Mouse (Mus musculus): ENCODE measurements around the gene Gimap8. TPM values are rescaled to one million over a fixed set of nuclear protein-coding genes. Genes with fewer than 3 reads are reported as not detected.
"Not testable (repeated sequence)": the region's sequence is repeated elsewhere in the genome, so short reads cannot be mapped to it uniquely, and the experiment has no call there.

The Gimap8 gene
- polyA plus RNA-seq, 1 experiment from 2014 or later, result 1.1 TPM

DNA sequence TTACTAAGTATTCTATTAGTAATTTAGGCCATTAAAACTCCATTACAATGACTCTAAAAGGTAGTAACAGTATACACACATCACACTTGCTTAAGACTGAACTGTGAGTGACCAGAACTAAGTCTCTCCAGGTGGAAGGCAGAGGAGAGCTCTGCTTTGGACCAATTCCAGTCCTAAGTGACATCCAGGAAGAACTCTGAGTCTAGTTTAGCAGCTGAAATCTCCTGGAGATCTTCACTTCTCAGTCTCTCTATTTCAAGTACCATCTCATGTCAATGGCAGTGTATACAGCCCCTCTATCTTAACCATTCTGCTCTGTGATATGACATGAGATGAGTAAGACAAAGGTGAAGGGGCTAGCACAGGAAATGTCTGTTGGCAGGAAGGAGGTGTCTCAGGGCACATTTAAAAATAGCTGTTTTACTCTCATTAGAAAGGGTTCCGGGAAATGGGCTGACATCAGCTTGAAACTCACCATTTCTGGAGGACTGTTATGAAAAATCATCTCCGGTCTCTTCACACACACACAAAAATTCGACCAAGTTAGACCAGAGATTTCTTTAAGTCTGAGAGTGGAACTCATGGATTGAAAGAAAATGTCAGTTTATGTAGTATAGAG, 34.5 kb downstream of the Gimap8 start:
- no peak for ATAC-seq (ENCODE audit: extremely low read depth, insufficient number of reproducible peaks, low FRiP score, low TSS enrichment)
- H3K4me3 ChIP-seq, result no peak overlapping the region
- no peak overlapping the region for H3K9ac ChIP-seq
- WGBS, result 55% methylated on average over 3 of the region's 3 CpGs
- no peak overlapping the region for H3K27ac ChIP-seq (replicated peaks)
- H3K36me3 ChIP-seq, result no peaks in the 10 kb centered on the region; the same call in 1 of the 2 replicates
- H3K4me1 ChIP-seq, result 0 out of 2 replicates have a peak, but pooled peaks cover 2% of the 10 kb centered on the region
- no peaks in the 10 kb centered on the region for H3K9me3 ChIP-seq
- H3K27me3 ChIP-seq (replicated peaks), result no peaks in the 10 kb centered on the region
- H3K4me2 ChIP-seq, result no peak overlapping the region

DNA sequence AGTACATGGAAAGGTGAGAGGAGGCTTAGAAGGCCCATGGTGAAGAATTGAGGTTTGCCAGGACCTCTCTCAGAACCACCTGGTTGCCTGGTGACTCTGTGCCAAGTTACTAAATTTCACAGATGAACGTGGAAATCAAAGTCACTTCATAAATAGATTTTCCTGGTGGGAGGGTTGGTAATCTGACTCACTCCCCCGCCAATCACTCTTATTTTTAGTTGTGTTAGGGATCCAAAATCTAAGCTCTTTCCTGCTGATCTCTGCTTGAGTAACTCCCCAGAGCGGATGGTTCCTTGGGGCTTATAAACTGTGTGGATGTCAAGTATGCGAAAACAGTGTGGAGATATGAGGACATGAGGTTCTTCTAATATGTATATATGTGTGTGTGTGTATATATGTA, 35.2 kb downstream of the Gimap8 start:
- H3K27me3 ChIP-seq (replicated peaks), result no peaks in the 10 kb centered on the region
- H3K36me3 ChIP-seq, result no peaks in the 10 kb centered on the region; the same call in 1 of the 2 replicates
- no peak overlapping the region for H3K9ac ChIP-seq
- H3K4me1 ChIP-seq, result peaks cover 2% of the 10 kb centered on the region; the same call in 1 of the 2 replicates
- no peak overlapping the region for H3K27ac ChIP-seq (replicated peaks)
- 61% methylated on average over 4 of the region's 4 CpGs for WGBS
- ATAC-seq (ENCODE audit: extremely low read depth, insufficient number of reproducible peaks, low FRiP score, low TSS enrichment), result no peak
- H3K4me2 ChIP-seq, result no peak overlapping the region
- no peaks in the 10 kb centered on the region for H3K9me3 ChIP-seq
- no peak overlapping the region for H3K4me3 ChIP-seq

DNA sequence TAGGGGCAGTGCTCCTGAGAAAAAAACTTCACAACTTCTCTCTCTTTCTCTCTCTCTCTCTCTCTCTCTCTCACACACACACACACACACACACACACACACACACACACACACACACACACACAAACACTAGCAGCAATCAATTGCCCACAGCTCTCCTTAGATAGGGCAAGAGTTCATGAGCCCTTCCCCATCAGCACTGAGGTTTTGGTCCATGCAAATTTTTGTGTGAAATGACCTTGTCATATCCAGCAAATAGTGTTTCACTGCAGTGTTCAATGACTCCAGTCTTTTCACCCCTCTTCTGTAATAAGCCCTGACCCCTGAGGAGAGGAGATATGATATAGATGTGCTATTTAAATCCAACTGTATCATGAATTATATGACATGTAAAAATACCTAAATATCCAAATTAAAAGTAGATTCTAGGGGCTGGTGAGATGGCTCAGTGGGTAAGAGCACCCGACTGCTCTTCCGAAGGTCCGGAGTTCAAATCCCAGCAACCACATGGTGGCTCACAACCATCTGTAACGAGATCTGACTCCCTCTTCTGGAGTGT, 36.3 kb downstream of the Gimap8 start:
- H3K4me1 ChIP-seq; ATAC-seq (ENCODE audit: extremely low read depth, insufficient number of reproducible peaks, low FRiP score, low TSS enrichment); H3K9me3 ChIP-seq; H3K9ac ChIP-seq; H3K4me3 ChIP-seq; H3K4me2 ChIP-seq; H3K36me3 ChIP-seq; H3K27me3 ChIP-seq (replicated peaks); H3K27ac ChIP-seq (replicated peaks): not testable (repeated sequence)
- WGBS, result 88% methylated on average over 4 of the region's 4 CpGs

DNA sequence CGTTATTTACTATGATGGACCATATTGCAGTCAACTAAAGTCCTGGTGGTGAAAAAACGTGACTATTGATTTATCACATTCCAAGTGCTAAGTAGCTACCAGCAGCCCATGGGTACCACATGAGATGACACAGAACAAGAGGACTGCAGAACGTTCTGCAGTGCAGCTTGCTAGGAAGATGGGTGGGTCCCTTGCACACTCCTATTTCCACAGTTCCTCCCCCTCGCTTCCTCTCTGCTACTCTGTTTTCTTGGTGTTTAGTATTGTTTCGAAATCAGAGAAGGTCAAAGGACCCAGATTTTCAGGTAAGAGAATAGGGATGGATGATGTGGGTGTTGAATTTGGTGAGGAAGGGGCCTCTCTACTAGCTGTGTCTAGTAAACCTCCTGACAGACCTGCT, 37.3 kb downstream of the Gimap8 start, which contains the start of gene Gimap4:
Gimap4 (plus strand) TSS at position 231 of the 400 bp plus-strand sequence.
- WGBS, result 57% methylated on average over 5 of the region's 5 CpGs
- no peaks in the 10 kb centered on the region for H3K9me3 ChIP-seq
- peak within 1 kb of the TSS; percentile 65 for H3K27ac ChIP-seq (replicated peaks)
- peak within 1 kb of the TSS; percentile 13; the same call in 1 of the 2 replicates for H3K4me3 ChIP-seq
- H3K4me1 ChIP-seq, result peaks cover 2% of the 10 kb centered on the region; the same call in 1 of the 2 replicates
- no peak within 1 kb of the TSS for H3K9ac ChIP-seq
- peak within 1 kb of the TSS; percentile 8 for H3K4me2 ChIP-seq
- no peaks in the 10 kb centered on the region for H3K27me3 ChIP-seq (replicated peaks)
- no peaks in the 10 kb centered on the region; the same call in 1 of the 2 replicates for H3K36me3 ChIP-seq
- ATAC-seq (ENCODE audit: extremely low read depth, insufficient number of reproducible peaks, low FRiP score, low TSS enrichment), result no peak

DNA sequence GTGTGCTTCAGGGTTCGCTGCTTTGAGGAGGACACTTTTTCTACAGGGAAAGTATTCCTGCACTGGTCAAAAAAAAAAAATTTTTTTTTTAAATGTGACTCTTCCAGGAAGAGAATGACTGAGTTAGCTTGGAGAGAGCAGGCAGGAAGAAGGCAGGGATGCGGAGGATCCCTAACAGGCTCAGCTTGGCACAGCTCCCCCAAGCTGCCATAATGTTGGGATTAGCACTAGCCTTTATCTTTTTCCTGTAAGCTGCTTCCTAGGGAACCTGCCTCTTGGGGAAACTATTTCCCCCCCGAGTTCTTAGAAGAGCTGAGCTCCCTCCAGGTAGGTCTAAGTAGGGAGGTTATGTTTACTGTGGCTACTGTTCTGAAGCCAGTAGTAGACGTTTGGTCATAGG, 37.8 kb downstream of the Gimap8 start:
- no peaks in the 10 kb centered on the region for H3K27me3 ChIP-seq (replicated peaks)
- H3K4me2 ChIP-seq, result peak overlapping the region; percentile 8; the same call in 1 of the 2 replicates
- no peaks in the 10 kb centered on the region for H3K9me3 ChIP-seq
- H3K4me3 ChIP-seq, result 0 out of 2 replicates have a peak overlapping the region, but pooled peaks have one; percentile 13
- H3K27ac ChIP-seq (replicated peaks), result peak overlapping the region; percentile 65
- H3K4me1 ChIP-seq, result peaks cover 2% of the 10 kb centered on the region; the same call in 1 of the 2 replicates
- no peak for ATAC-seq (ENCODE audit: extremely low read depth, insufficient number of reproducible peaks, low FRiP score, low TSS enrichment)
- H3K36me3 ChIP-seq, result no peaks in the 10 kb centered on the region; the same call in 1 of the 2 replicates
- no peak overlapping the region for H3K9ac ChIP-seq
- WGBS, result 40% methylated on average over 4 of the region's 4 CpGs

DNA sequence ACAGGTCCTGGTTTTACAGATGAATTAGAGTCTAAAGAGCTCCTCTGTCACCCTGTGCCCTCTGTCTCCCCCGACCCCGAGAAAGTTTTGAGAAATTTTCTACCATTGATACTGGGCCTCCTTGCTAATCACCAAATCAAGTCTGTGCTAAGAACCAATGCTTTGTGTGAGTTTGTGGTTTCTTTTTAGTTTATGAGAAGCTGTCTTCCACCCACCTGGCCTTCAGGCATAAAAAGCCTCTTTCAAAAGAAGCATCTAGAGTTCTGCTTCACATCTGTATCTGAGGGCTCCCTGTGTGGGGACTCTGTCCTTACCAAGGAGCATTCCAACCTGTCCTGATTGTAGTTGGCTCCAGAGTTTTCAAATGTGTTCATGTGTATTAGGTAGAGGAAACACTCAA, 38.2 kb downstream of the Gimap8 start:
- H3K27ac ChIP-seq (replicated peaks), result peak overlapping the region; percentile 65
- no peaks in the 10 kb centered on the region for H3K27me3 ChIP-seq (replicated peaks)
- peaks cover 2% of the 10 kb centered on the region; the same call in 1 of the 2 replicates for H3K4me1 ChIP-seq
- 0 out of 2 replicates have a peak overlapping the region, but pooled peaks have one; percentile 2 for H3K4me3 ChIP-seq
- no peak overlapping the region for H3K9ac ChIP-seq
- WGBS, result 77% methylated on average over 2 of the region's 2 CpGs
- H3K9me3 ChIP-seq, result no peaks in the 10 kb centered on the region
- ATAC-seq (ENCODE audit: extremely low read depth, insufficient number of reproducible peaks, low FRiP score, low TSS enrichment), result no peak
- peak overlapping the region; percentile 8 for H3K4me2 ChIP-seq
- no peaks in the 10 kb centered on the region; the same call in 1 of the 2 replicates for H3K36me3 ChIP-seq

DNA sequence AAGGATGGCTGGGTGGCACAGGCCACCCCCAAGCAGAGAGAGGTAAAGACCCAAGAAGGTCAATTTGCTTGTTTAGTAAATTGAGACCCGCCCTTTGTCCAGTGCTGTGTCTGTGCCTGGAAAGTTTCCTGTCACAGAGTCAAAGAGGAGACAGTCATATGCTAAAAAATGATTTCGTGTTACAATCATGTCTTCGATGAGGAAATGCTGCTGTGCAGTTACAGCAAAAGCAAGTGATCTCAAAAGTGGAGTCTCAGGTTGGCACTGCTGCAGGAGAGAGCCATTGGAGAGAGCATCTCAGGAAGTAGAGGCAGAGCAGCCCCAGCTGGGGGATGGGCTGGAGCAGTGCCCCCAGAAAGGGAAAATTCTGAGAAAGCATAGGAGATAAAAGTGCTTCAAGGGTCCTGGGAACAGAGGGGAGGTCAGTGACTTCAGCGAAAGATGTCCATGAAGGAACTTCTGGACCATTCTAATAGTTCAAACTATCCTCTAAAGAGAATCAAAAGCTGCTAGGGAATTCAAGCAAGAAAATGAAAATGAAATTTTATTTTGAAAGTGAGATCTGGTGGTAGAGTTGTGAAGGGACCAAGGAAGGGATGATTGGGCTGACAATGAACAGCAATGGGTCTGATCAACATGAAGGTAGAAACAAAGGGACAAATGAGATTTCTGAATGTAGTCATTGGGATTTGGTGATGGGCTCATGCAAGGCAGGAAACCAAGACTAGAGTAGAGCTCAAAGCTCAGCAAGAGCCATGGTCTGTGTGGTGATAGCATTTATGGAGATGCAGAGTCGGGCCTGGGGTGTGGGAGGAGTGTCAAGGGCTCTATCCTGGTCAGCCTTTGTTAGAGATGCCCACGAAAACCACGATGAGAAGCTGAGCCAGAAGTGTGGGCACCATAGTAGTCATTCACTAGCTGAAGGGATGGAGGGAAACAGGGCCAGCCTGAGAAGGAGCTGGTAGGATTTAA, 38.9 kb downstream of the Gimap8 start:
- no peak overlapping the region for H3K9ac ChIP-seq
- no peak for ATAC-seq (ENCODE audit: extremely low read depth, insufficient number of reproducible peaks, low FRiP score, low TSS enrichment)
- no peaks in the 10 kb centered on the region for H3K36me3 ChIP-seq
- H3K4me3 ChIP-seq, result no peak overlapping the region
- H3K27ac ChIP-seq (replicated peaks), result peak overlapping the region; percentile 65
- H3K4me2 ChIP-seq, result peak overlapping the region; percentile 8
- no peaks in the 10 kb centered on the region for H3K9me3 ChIP-seq
- H3K27me3 ChIP-seq (replicated peaks), result no peaks in the 10 kb centered on the region
- peaks cover 2% of the 10 kb centered on the region; the same call in 1 of the 2 replicates for H3K4me1 ChIP-seq
- WGBS, result 75% methylated on average over 7 of the region's 7 CpGs

DNA sequence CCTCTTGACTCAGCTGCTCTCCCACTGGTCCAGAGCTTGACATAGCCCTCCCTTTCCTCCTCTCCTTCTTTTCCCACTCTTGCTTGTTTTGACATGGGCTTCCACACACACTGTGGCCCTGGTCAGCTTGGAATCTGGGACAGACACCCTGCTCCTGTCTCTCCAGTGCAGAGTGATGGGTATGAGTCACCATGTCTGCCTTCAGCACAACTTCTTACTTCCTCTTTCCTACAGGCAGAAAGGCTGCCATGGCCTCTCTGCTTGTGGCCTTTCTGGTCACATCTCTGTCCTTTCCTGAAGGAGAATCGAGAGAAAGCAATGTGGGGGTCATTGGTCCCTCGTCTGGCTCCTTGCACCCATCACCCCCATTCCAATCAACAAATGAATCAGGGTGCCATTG, 40.0 kb downstream of the Gimap8 start:
- peak overlapping the region; percentile 8; the same call in 1 of the 2 replicates for H3K27ac ChIP-seq (replicated peaks)
- no peaks in the 10 kb centered on the region for H3K9me3 ChIP-seq
- WGBS, result 53% methylated on average over 2 of the region's 2 CpGs
- no peaks in the 10 kb centered on the region for H3K36me3 ChIP-seq
- no peak for ATAC-seq (ENCODE audit: extremely low read depth, insufficient number of reproducible peaks, low FRiP score, low TSS enrichment)
- no peaks in the 10 kb centered on the region for H3K27me3 ChIP-seq (replicated peaks)
- H3K4me3 ChIP-seq, result no peak overlapping the region
- no peak overlapping the region for H3K9ac ChIP-seq
- no peak overlapping the region for H3K4me2 ChIP-seq
- H3K4me1 ChIP-seq, result peaks cover 2% of the 10 kb centered on the region; the same call in 1 of the 2 replicates

DNA sequence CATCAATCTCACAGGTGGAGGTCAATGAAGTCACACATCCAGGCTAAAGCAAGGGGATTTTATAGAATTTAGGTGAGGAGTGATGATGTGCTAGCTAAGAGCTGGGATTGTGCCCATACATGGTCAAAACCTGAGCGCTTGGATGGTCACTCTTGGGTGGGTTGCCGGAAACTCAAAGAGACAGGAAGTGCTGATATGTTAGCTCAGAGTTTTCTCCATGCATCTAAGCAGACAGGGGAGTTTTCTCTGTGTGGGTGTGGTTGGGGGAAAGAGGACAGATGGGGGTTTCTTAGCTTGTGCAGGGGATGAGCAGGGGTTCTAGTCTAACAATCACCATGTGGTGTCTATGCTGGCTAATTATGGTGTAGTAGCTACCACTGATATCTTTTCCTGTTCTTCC, 42.3 kb downstream of the Gimap8 start:
- WGBS, result 58% methylated on average over 2 of the region's 2 CpGs
- H3K9me3 ChIP-seq, result no peaks in the 10 kb centered on the region
- H3K4me1 ChIP-seq, result peaks cover under 1% of the 10 kb centered on the region; the same call in 1 of the 2 replicates
- no peaks in the 10 kb centered on the region for H3K27me3 ChIP-seq (replicated peaks)
- no peak overlapping the region for H3K4me3 ChIP-seq
- H3K9ac ChIP-seq, result no peak overlapping the region
- no peaks in the 10 kb centered on the region for H3K36me3 ChIP-seq
- ATAC-seq (ENCODE audit: extremely low read depth, insufficient number of reproducible peaks, low FRiP score, low TSS enrichment), result no peak
- no peak overlapping the region for H3K27ac ChIP-seq (replicated peaks)
- H3K4me2 ChIP-seq, result no peak overlapping the region

DNA sequence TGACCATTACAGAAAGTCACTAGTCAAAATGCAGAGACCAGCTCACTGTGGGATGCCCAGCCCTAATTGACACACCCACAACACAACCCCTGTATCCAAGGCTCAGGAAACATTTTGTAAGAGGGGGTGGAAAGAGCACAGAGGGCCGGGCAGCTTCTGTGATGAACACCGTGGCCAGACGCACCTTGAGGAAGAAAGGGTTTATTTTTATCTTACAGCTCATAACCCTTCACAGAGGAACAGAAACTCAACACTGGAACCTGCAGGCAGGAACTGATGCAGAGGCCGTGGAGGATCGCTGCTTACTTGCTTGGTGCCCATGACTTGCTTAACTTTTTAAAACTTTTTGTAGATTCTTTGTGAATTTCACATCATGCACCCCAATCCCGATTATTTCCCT, 45.9 kb downstream of the Gimap8 start:
- no peaks in the 10 kb centered on the region for H3K36me3 ChIP-seq
- 75% methylated on average over 6 of the region's 6 CpGs for WGBS
- no peaks in the 10 kb centered on the region for H3K27me3 ChIP-seq (replicated peaks)
- no peak overlapping the region for H3K4me3 ChIP-seq
- ATAC-seq (ENCODE audit: extremely low read depth, insufficient number of reproducible peaks, low FRiP score, low TSS enrichment), result no peak
- no peak overlapping the region for H3K9ac ChIP-seq
- H3K9me3 ChIP-seq, result 0 out of 2 replicates have a peak, but pooled peaks cover 5% of the 10 kb centered on the region
- H3K4me2 ChIP-seq, result no peak overlapping the region
- H3K27ac ChIP-seq (replicated peaks), result no peak overlapping the region
- H3K4me1 ChIP-seq, result no peaks in the 10 kb centered on the region
